Mouse (Mus musculus) erythroblast, adult 5-6 weeks (primary cell): ENCODE data around the gene Adgrf1. TPM values are rescaled to one million over a fixed set of nuclear protein-coding genes. Genes with fewer than 3 reads are reported as not detected.

Experiments
- ATAC-seq: replicated peaks from 2 replicates; pipeline ENCODE4 v1.8.0; 2016; ENCODE audit warnings: moderate number of reproducible peaks, mild to moderate bottlenecking, moderate TSS enrichment, inconsistent platforms; ENCODE audit not compliant: poor library complexity, low FRiP score, severe bottlenecking
- total RNA-seq, 2 experiments: library from RNA; stranded (forward) in 1 of 2; stranded (reverse) in 1 of 2; fragments of 150-400 nt in 1 of 2; fragments of 200-764, 138-1000 nt in 1 of 2; gene quantifications; 2 replicates each; pipeline versions ENCODE4 v1.2.3 to v1.2.4; 2015 to 2017; ENCODE audit warnings: low replicate concordance in 2 of 2

Adgrf1 gene
- total RNA-seq (2015; ENCODE audit: low replicate concordance) (not detected in 2 replicates), total RNA-seq (2017; ENCODE audit: low replicate concordance) (not detected in 2 replicates)

- ATAC-seq, result no peak
Measured at GRCm38 (mm10) chr17:43270161-43270560, at the start of gene Adgrf1. Gene Adgrf1 (plus strand): TSS chr17:43270329.

- ATAC-seq, result no peak
Measured at GRCm38 (mm10) chr17:43226101-43226500, 44.0 kb upstream of the Adgrf1 start.

- no peak for ATAC-seq
Measured at GRCm38 (mm10) chr17:43229621-43230513, 40.3 kb upstream of the Adgrf1 start.

GRCm38 (mm10) chr17:43230821-43231220, 39.3 kb upstream of the Adgrf1 start:
- ATAC-seq, result no peak

- no peak for ATAC-seq
Measured at GRCm38 (mm10) chr17:43232769-43233168, 37.4 kb upstream of the Adgrf1 start.

GRCm38 (mm10) chr17:43236656-43237250, 33.4 kb upstream of the Adgrf1 start:
- ATAC-seq, result no peak

GRCm38 (mm10) chr17:43239035-43239434, 31.1 kb upstream of the Adgrf1 start:
- ATAC-seq, result no peak

- ATAC-seq, result no peak
Measured at GRCm38 (mm10) chr17:43241134-43241533, 29.0 kb upstream of the Adgrf1 start.

- no peak for ATAC-seq
Measured at GRCm38 (mm10) chr17:43242609-43243008, 27.5 kb upstream of the Adgrf1 start.

- ATAC-seq, result no peak
Measured at GRCm38 (mm10) chr17:43245364-43245763, 24.8 kb upstream of the Adgrf1 start.

GRCm38 (mm10) chr17:43247245-43247644, 22.9 kb upstream of the Adgrf1 start:
- no peak for ATAC-seq

GRCm38 (mm10) chr17:43249645-43250044, 20.5 kb upstream of the Adgrf1 start:
- ATAC-seq, result no peak

GRCm38 (mm10) chr17:43251249-43252125, 18.6 kb upstream of the Adgrf1 start:
- ATAC-seq, result no peak

GRCm38 (mm10) chr17:43252846-43253245, 17.3 kb upstream of the Adgrf1 start:
- ATAC-seq, result no peak

- ATAC-seq, result no peak
Measured at GRCm38 (mm10) chr17:43254261-43254660, 15.9 kb upstream of the Adgrf1 start.

- ATAC-seq, result no peak
Measured at GRCm38 (mm10) chr17:43256536-43257135, 13.5 kb upstream of the Adgrf1 start.

GRCm38 (mm10) chr17:43257699-43258098, 12.4 kb upstream of the Adgrf1 start:
- no peak for ATAC-seq

- ATAC-seq, result no peak
Measured at GRCm38 (mm10) chr17:43261937-43262336, 8.2 kb upstream of the Adgrf1 start.

GRCm38 (mm10) chr17:43264739-43265138, 5.4 kb upstream of the Adgrf1 start:
- no peak for ATAC-seq
